In genomic region chr2:31206211-31206610, GRCm38 (mm10) we compare ENCODE assay signal across 16 mouse cellular contexts. TPM values are rescaled to one million over a fixed set of nuclear protein-coding genes. Genes with fewer than 3 reads are reported as not detected.
A peak's percentile ranks its signal among the peaks of the same experiment; 100 is the strongest.
DNase-seq lines count a peak whose midpoint lies in the region; ATAC-seq and TF ChIP-seq lines count a peak whose summit lies in the region.
"Had no signal": no experiment of that assay in that cellular context is flagged by ENCODE, and none has a peak within 500 bp of the region (broad histone marks: within the 10 kb centered on the region; RNA-seq: fewer than 3 reads in every experiment).

No protein-coding gene starts in this region.

- no peaks in the 10 kb centered on the region for H3K36me3 ChIP-seq in heart, embryonic 15.5 days
- H3K36me3 ChIP-seq in heart, adult 2 months (ENCODE audit: control insufficient read depth, insufficient read depth, low read length): no peaks in the 10 kb centered on the region
- no peaks in the 10 kb centered on the region for H3K36me3 ChIP-seq in hindbrain, embryonic 11.5 days (ENCODE audit: control insufficient read depth, insufficient read depth, low read length)
- H3K36me3 ChIP-seq in midbrain, embryonic 14.5 days (ENCODE audit: control insufficient read depth, insufficient read depth, low read length): peaks cover 25% of the 10 kb centered on the region

- H3K27me3 ChIP-seq in heart, embryonic 15.5 days: no peaks in the 10 kb centered on the region
- no peaks in the 10 kb centered on the region for H3K27me3 ChIP-seq in heart, adult 2 months (ENCODE audit: control insufficient read depth, insufficient read depth, low read length)
- no peaks in the 10 kb centered on the region for H3K27me3 ChIP-seq in hindbrain, embryonic 11.5 days (ENCODE audit: control insufficient read depth, insufficient read depth, low read length)
- H3K27me3 ChIP-seq in midbrain, embryonic 14.5 days (ENCODE audit: control insufficient read depth, insufficient read depth, low read length): no peaks in the 10 kb centered on the region
- H3K27me3 ChIP-seq: forebrain, embryonic 15.5 days; liver, embryonic 13.5 days had no signal

- H3K4me1 ChIP-seq in heart, embryonic 15.5 days (replicated peaks): peaks cover 78% of the 10 kb centered on the region
- no peaks in the 10 kb centered on the region for H3K4me1 ChIP-seq in heart, adult 2 months (ENCODE audit: control insufficient read depth, insufficient read depth, low read length)
- no peaks in the 10 kb centered on the region; the same call in 1 of the 2 replicates for H3K4me1 ChIP-seq in hindbrain, embryonic 11.5 days (replicated peaks; ENCODE audit: control insufficient read depth, insufficient read depth, low read length)
- H3K4me1 ChIP-seq in midbrain, embryonic 14.5 days (ENCODE audit: control insufficient read depth, insufficient read depth, low read length): peaks cover 14% of the 10 kb centered on the region; the same call in 1 of the 2 replicates

- ATAC-seq in heart, embryonic 15.5 days (replicated peaks; ENCODE audit: insufficient number of reproducible peaks, insufficient read depth, low FRiP score, low read depth): no peak
- no peak for ATAC-seq in hindbrain, embryonic 11.5 days (ENCODE audit: low FRiP score)
- ATAC-seq in midbrain, embryonic 14.5 days (ENCODE audit: low FRiP score, low TSS enrichment): no peak
- no peak for ATAC-seq in inflammation-experienced regulatory T-cells, adult 6 months
- ATAC-seq: forebrain, embryonic 15.5 days had no signal

- DNase-seq in adrenal gland, postnatal 14 days: peak; percentile 39
- no peak for DNase-seq in adrenal gland, postnatal 10 days
- DNase-seq in heart, adult 2 months: no peak
- DNase-seq in hindbrain, embryonic 11.5 days (ENCODE audit: low spot score): no peak
- DNase-seq in midbrain, embryonic 14.5 days: no peak
- no peak for DNase-seq in embryo, embryonic 10.5 days (ENCODE audit: low spot score)
- DNase-seq: cerebellum, adult 2 months; gastrocnemius, postnatal 10 days; kidney, adult 8-10 months; left cerebral cortex, postnatal 4 days; liver, embryonic 13.5 days; right cerebral cortex, postnatal 25 days; thymus, postnatal 4 days had no signal

- no peak for TF ChIP-seq CTCF in heart, adult 2 months (IDR thresholded peaks at IDR 0.05)

- intact Hi-C loops in heart, adult 2 months (cut with DNase I): no loop called here

- H3K9ac ChIP-seq in heart, embryonic 15.5 days: no peak overlapping the region
- no peak overlapping the region for H3K9ac ChIP-seq in heart, adult 2 months (ENCODE audit: low read depth, low read length)
- H3K9ac ChIP-seq in hindbrain, embryonic 11.5 days (ENCODE audit: low read depth, low read length): no peak overlapping the region
- no peak overlapping the region for H3K9ac ChIP-seq in midbrain, embryonic 14.5 days (replicated peaks; ENCODE audit: low read length)
- H3K9ac ChIP-seq: forebrain, embryonic 15.5 days; liver, embryonic 13.5 days had no signal

- no peak for TF ChIP-seq POLR2A in heart, adult 2 months (IDR thresholded peaks at IDR 0.05; ENCODE audit: insufficient read depth, low read depth, low read length)

- H3K79me2 ChIP-seq in heart, adult 2 months (replicated peaks; ENCODE audit: control insufficient read depth, insufficient read depth, low read length): no peaks in the 10 kb centered on the region

- TF ChIP-seq EP300 in heart, adult 2 months (IDR thresholded peaks at IDR 0.05; ENCODE audit: insufficient read depth, low read depth, low read length): no peak

- no peak overlapping the region for H3K4me3 ChIP-seq in heart, embryonic 15.5 days
- H3K4me3 ChIP-seq in heart, adult 2 months: no peak overlapping the region
- no peak overlapping the region for H3K4me3 ChIP-seq in hindbrain, embryonic 11.5 days (ENCODE audit: low read depth, low read length)
- H3K4me3 ChIP-seq in midbrain, embryonic 14.5 days (replicated peaks; ENCODE audit: low read depth, low read length): no peak overlapping the region
- H3K4me3 ChIP-seq: forebrain, embryonic 15.5 days; liver, embryonic 13.5 days had no signal

- WGBS in heart, embryonic 15.5 days: 65% methylated on average over 4 of the region's 4 CpGs
- 76% methylated on average over 4 of the region's 4 CpGs for WGBS in heart, adult 2 months
- 85% methylated on average over 4 of the region's 4 CpGs for WGBS in hindbrain, embryonic 11.5 days
- WGBS in midbrain, embryonic 14.5 days: 85% methylated on average over 4 of the region's 4 CpGs

- H3K27ac ChIP-seq in heart, embryonic 15.5 days: 0 out of 2 replicates have a peak overlapping the region, but pooled peaks have one; percentile 14
- no peak overlapping the region for H3K27ac ChIP-seq in heart, adult 2 months
- 0 out of 2 replicates have a peak overlapping the region, but pooled peaks have one; percentile 3 for H3K27ac ChIP-seq in hindbrain, embryonic 11.5 days (ENCODE audit: low read depth, low read length)
- H3K27ac ChIP-seq in midbrain, embryonic 14.5 days (replicated peaks; ENCODE audit: low read depth, low read length): peak overlapping the region; percentile 41; the same call in 1 of the 2 replicates
- H3K27ac ChIP-seq: forebrain, embryonic 15.5 days; liver, embryonic 13.5 days had no signal

- H3K4me2 ChIP-seq in heart, embryonic 15.5 days: no peak overlapping the region
- no peak overlapping the region for H3K4me2 ChIP-seq in hindbrain, embryonic 11.5 days (replicated peaks; ENCODE audit: low read depth, low read length)
- no peak overlapping the region for H3K4me2 ChIP-seq in midbrain, embryonic 14.5 days (ENCODE audit: low read length)
- H3K4me2 ChIP-seq: forebrain, embryonic 15.5 days; liver, embryonic 13.5 days had no signal

- no peaks in the 10 kb centered on the region for H3K9me3 ChIP-seq in heart, embryonic 15.5 days (replicated peaks)
- H3K9me3 ChIP-seq in hindbrain, embryonic 11.5 days (ENCODE audit: control insufficient read depth, low read length): no peaks in the 10 kb centered on the region
- no peaks in the 10 kb centered on the region for H3K9me3 ChIP-seq in midbrain, embryonic 14.5 days (ENCODE audit: control insufficient read depth, low read length)
- H3K9me3 ChIP-seq: forebrain, embryonic 15.5 days; liver, embryonic 13.5 days had no signal

RNA-seq across cellular contexts. Expression of gene Ncs1, which starts 39.4 kb away (rescaled TPM):
- total RNA-seq in adrenal gland, postnatal 14 days (2021): 3.4 and 4.2 TPM in 2 replicates
- total RNA-seq in adrenal gland, postnatal 10 days (2021): 1 to 10 TPM; 4.2 to 6.8 TPM
- 33.7 and 35.1 TPM in 2 replicates for polyA plus RNA-seq in heart, embryonic 15.5 days (2015; fragmentation: Nextera tagmentation; extraction: Ambion mirVana)
- 10 to 100 TPM; 11.8 to 14.1 TPM for total RNA-seq in heart, adult 2 months (2021)
- polyA plus RNA-seq in heart, adult 2 months (2012; rRNA removed): 5.9 and 8.3 TPM in 2 replicates
- 70.5 and 76.5 TPM in 2 replicates for polyA plus RNA-seq in hindbrain, embryonic 11.5 days (2014; fragmentation: Nextera tagmentation; extraction: Ambion mirVana)
- polyA plus RNA-seq in midbrain, embryonic 14.5 days (2014; fragmentation: Nextera tagmentation; extraction: Ambion mirVana): 167 and 185 TPM in 2 replicates
- 1 to 10 TPM in 2 of 3 experiments, under 1 TPM in 1; 0.63 to 1.4 (median 1.4) TPM for polyA plus RNA-seq in inflammation-experienced regulatory T-cells, adult 6 months (2017; shearing (Covaris generic))

RNA-seq across cellular contexts. Expression of gene Gpr107, which starts 54.1 kb away (rescaled TPM):
- 46.8 and 48.1 TPM in 2 replicates for total RNA-seq in adrenal gland, postnatal 14 days (2021)
- 10 to 100 TPM; 41.7 to 56.4 TPM for total RNA-seq in adrenal gland, postnatal 10 days (2021)
- 26.4 and 31.0 TPM in 2 replicates for polyA plus RNA-seq in heart, embryonic 15.5 days (2015; fragmentation: Nextera tagmentation; extraction: Ambion mirVana)
- total RNA-seq in heart, adult 2 months (2021): 10 to 100 TPM; 29.0 to 30.9 TPM
- 16.0 and 32.3 TPM in 2 replicates for polyA plus RNA-seq in heart, adult 2 months (2012; rRNA removed)
- 25.9 and 35.8 TPM in 2 replicates for polyA plus RNA-seq in hindbrain, embryonic 11.5 days (2014; fragmentation: Nextera tagmentation; extraction: Ambion mirVana)
- 25.5 and 25.6 TPM in 2 replicates for polyA plus RNA-seq in midbrain, embryonic 14.5 days (2014; fragmentation: Nextera tagmentation; extraction: Ambion mirVana)
- 10 to 100 TPM; 49.2 to 57.0 (median 50.5) TPM for polyA plus RNA-seq in inflammation-experienced regulatory T-cells, adult 6 months (2017; shearing (Covaris generic))
